Mouse (Mus musculus) stomach, embryonic 16.5 days (tissue): ENCODE data around the gene Chst4. TPM values are rescaled to one million over a fixed set of nuclear protein-coding genes. Genes with fewer than 3 reads are reported as not detected.

Source experiments
- polyA plus RNA-seq: library from polyadenylated mRNA; unstranded; fragments of >200 nt; fragmentation: Nextera tagmentation; extraction: Ambion mirVana; gene quantifications from 2 replicates; pipeline ENCODE4 v1.2.1, GENCODE M21; 2015

The Chst4 gene
- polyA plus RNA-seq, 1 experiment from 2014 or later: 0.94 TPM

Other genes starting within 250 kb of the Chst4 start
- 2.8 TPM in 2 replicates for gene Phlpp2, start 171.2 kb downstream of the Chst4 start, polyA plus RNA-seq
- gene Marveld3, start 77.5 kb downstream of the Chst4 start, polyA plus RNA-seq: 6.5 and 7.1 TPM in 2 replicates
- gene Tat, start 49.3 kb downstream of the Chst4 start, polyA plus RNA-seq: not detected in 2 replicates
- gene Zfp612, start 40.0 kb upstream of the Chst4 start, polyA plus RNA-seq: 6.5 and 7.1 TPM in 2 replicates
- not detected in 2 replicates for gene Gm21964, start 61.5 kb upstream of the Chst4 start, polyA plus RNA-seq
- gene Gm17720, start 63.0 kb upstream of the Chst4 start, polyA plus RNA-seq: not detected in 2 replicates
- gene Calb2, start 128.5 kb upstream of the Chst4 start, polyA plus RNA-seq: 0.15 and 0.47 TPM in 2 replicates
- gene Cmtr2, start 175.9 kb upstream of the Chst4 start, polyA plus RNA-seq: 8.5 and 9.2 TPM in 2 replicates
- 0.14 and 0.23 TPM in 2 replicates for gene Hydin, start 227.2 kb upstream of the Chst4 start, polyA plus RNA-seq